Mouse (Mus musculus): ENCODE measurements around the gene Bhmt2.

Gene Bhmt2

DNA sequence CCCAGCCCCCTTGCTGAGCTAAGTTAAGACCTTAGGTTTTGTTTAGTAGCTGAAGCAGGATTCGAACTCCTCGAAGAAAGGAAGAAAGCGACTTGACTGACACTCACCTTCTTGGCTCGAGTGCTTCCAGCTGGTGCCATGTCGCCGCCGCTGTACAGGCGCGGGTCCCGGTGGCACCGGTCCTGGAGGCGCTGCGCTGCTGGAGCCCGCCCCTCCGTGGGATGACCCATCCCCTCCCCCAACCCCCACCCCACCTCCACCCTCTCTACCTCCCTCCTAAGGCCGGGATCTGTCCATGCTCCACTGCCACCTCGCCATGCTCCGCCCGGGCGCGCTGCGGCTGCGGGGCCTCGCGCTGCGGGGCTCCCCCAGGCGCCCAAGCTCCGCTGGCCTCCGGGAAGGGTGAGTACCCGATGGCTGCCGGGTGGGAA lies at the start of gene Bhmt2, which contains the start of gene Dmgdh:
Bhmt2 (minus strand) TSS at position 172 of the 431 bp plus-strand sequence.
Dmgdh (plus strand) TSS at position 303 of the 431 bp plus-strand sequence.
- no peak for DNase-seq

DNA sequence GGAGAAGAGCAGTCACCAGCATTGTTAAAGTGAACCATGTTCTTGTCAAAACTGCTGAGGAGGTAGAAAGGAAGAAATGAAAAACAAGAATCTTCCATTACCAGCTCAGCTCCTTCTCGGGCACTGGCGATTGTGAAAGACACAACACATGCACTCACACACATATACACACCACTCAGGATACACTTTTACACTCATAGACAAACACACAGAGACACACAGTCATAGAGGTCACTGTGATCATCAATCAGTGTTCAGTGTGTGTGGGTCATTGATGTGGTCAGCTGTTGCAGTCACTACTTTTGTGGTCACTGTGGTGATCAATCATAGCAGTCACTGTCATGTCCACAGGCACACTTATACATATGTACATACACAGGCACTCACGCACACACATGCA lies 49.4 kb upstream of the Bhmt2 start:
- DNase-seq: peak; percentile 51

DNA sequence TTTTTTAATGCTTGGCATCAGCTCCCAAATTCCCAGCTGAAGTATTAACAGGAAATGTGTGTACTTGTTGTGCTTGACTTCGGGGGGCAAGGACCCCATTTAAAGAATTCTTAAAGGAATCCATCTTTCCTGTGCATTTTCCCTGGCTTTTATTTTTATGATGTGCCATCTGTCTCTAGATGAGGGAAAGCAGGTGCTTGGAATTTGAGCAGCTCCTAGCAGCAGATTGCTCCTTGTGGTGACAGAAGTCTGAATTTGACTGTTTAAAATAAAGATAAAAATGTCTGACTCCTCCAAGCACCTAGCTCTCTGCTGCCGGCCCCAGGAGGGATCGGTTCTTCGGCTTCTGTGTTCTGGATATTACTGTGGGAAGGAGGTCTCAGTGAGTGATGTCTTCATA lies 47.8 kb upstream of the Bhmt2 start:
- peak; percentile 24 for DNase-seq

DNA sequence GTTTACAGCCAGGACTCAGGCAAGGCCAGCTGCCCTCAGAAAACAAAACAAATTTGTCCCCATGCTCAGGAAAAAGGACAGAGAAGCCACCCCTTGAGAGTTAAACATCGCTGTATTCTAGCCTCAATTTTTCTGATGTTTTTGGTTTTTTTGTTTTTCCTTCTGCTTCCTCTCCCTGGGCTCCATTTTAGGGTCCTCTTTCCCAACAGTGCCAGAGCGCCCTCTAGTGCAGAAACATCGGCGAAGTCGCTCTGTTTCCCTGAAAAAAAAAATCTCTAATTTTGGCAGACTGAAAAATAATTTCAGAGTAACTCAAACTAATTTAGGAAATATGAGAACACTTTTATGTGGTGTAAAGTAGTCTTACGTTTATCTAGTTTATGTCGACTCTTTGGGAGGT lies 44.8 kb upstream of the Bhmt2 start:
- peak; percentile 55 for DNase-seq

DNA sequence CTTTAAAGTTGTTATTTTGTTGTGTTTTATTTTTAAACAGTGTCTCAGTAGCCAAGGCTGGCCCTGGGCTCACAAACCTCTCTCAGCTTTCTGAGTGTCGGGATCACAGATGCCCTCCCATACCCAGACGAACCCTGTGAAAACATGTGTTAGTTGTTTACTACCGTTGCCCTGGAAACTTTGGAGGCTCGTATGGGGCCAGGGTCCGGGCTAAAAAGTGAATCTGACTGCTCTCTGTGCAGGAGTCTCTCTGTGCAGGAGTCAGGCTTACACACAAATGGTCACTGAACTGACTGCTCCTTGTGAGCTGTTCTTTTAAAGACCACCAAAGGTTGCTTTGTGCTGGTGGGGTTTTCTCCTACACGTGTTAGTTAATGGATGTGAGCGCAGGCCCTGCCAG lies 43.0 kb upstream of the Bhmt2 start:
- peak; percentile 76 for DNase-seq

DNA sequence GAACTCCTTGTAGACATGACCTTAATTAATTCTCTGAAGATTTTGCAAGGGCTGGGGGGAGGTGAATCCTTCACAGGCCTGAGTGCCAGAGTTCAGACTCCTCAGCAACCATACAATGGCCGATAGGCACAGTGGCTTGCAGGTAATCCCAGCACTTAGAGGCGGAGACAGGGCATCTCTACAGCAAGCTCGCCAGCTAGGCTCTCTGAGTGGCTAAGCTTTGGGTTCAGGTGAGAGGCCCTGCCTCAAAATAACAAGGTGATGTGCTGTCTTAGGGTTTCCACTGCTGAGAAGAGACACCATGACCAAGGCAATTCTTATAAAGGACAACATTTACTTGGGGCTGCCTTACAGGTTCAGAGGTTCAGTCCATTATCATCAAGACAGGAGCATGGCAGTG lies 39.7 kb upstream of the Bhmt2 start:
- peak; percentile 86 for DNase-seq

DNA sequence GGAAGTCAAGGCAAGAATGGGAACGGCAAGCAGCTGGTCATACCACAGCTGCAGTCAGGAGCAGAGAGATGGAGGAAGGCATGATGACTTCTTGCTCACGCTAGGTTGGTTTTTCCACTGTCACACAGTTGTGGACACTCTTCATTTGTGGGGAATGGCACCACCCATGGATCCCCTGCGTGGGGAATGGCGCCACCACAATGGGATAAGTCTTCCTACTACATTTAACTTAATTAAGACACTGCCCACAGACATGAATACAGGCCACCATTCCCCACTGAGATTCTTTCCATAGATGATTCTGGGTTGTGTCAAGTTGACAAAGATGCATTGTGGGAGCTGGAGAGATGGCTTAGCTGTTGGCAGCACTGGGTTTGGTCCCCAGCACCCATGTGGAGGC lies 38.3 kb upstream of the Bhmt2 start:
- peak; percentile 57 for DNase-seq

DNA sequence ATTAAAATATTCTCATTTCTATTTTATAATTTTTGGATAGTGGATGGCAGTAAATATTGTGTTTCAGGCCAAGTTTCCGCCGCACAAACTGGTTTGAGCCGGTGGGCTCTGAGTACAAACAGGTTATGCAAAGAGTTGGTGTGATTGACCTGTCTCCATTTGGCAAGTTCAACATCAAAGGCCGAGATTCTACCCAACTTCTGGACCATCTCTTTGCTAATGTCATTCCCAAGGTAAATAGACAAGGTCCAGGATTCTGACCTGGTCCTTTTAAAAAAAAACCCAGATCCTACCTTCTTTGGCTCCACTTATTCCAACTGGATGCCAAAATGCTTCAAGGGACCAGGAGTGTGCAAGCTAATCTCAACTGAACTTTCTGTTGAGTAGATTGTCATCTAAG lies 37.1 kb upstream of the Bhmt2 start:
- peak; percentile 31 for DNase-seq

DNA sequence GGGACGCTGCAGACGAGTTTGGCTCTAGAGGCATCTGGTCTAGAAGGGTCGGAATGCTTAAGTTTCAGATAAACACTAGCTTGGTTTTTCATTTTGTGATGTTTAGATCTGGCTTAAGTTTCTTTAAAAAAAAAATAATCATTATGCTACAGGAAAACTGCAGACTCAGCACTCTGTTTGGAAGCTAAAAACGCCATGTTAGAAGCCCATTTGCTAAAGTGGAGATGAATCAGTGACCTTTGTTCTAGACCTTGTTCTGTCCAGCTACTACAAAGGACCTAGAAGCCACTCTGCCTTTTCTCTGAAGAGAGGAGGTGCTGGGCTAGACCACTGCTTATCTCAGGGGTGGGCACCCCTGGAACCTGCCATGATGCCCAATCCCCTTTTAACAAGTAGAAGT lies 36.2 kb upstream of the Bhmt2 start:
- DNase-seq: no peak

DNA sequence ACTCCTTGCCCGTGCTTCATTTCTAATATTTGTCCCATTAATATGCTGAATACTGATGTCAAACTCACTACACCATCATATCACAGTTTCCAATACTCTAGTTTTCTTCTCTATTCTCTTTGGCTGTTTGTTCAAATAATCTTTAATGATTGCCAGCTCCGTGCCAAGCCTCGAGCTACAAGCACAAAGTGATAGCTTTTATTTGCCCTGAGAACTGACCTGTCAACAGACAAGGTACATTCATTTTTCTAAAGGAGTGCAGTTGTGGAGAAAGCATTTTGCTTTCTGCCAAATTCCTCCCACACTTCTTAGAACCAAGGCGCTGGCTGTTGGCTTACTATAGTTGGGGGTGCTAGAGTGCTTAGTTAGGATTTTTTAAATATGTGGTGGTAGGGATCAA lies 33.2 kb upstream of the Bhmt2 start:
- peak; percentile 13 for DNase-seq

DNA sequence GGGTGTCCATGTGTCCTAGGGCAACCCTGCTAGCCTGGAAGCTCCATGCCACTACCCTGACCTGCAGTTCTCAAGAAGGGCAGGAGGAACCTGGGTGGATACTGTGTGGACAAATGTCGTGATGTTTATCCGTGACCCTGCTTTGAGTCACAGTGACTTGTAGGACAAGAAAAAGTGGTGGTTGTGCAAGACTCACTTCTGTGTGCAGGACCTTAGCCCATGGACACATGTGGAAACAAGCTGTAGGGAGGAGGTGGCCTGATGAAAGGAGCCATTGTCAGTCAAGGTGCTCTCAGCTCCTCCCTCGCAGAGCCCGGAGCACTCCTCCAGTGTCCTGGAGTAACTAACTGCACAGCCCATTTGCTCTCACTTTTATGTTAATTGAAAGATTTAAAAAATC lies 31.6 kb upstream of the Bhmt2 start:
- DNase-seq: peak; percentile 65

DNA sequence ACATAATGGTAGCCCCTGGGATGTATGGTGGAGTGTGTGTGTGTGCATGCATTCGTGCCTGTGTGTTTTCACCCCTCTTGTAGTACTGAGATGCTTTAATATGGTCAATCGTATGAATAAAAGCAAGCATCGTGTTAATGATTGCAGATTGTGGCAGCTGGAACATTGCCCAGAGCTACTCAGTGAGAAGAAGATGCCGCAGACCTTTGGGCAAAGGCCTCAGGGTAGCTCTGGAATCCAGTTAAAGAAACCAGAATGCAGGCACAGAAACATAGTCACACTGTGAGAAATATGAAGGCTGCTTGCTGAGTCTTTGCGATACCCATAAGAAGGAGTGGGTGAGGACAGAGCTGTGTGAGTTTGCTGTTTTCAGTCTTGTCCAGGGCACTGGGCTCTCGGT lies 24.8 kb upstream of the Bhmt2 start:
- DNase-seq: peak; percentile 65

DNA sequence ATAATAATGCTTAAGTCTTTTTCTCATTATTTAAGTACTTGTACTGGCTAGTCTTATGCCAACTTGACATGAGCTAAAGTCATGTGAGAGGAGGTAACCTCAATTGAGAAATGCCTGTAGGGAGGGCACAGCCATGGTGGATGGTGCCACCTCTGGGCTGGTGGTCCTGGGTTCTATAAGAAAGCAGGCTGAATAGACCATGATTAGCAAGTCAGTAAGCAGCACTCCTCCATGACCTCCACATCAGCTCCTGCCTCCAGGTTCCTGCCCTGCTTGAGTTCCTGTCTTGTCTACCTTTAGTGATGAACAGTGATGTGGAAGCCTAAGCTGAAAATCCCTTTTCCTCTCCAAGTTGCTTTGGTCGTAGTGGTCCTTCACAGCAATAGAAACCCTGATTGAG lies 16.7 kb upstream of the Bhmt2 start:
- peak; percentile 66 for DNase-seq

DNA sequence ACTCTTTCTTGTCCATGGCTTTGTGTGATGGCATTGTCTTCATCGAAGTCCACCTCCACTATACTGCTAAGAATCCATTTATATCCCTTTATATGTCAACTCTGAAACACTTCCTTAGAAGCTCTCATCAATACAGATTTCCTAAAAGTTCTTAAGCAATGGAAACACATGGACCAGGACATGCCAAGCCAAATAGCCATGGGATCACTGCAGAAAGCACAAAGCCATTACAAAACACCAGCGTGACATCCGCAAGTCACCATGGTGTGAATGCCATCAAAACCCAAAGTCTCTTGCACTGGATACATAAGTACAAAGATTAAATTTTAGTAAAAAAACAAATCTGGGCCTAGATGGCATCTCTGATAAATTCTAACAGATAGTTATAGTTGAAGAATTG lies 15.5 kb upstream of the Bhmt2 start:
- DNase-seq: no peak

DNA sequence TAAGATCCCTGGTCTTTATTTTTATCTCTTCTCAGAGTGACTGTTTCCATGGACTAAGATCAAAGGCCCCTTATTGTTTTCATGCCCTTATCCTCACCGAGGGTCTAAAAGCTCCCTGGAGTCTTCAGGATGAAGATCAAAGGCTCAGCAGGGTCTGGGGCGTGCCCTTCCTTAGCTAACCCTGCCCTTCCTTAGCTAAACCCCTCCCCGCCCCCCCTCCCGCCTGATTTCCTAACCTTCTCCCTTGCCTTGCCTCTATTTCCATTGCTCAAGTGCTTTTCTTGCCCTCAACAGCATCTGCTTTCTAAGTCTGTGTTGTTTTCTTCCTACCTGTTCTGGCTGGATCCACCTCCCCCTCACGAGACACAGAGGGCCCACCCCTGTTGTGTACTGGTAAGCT lies 13.2 kb upstream of the Bhmt2 start:
- peak; percentile 49 for DNase-seq

DNA sequence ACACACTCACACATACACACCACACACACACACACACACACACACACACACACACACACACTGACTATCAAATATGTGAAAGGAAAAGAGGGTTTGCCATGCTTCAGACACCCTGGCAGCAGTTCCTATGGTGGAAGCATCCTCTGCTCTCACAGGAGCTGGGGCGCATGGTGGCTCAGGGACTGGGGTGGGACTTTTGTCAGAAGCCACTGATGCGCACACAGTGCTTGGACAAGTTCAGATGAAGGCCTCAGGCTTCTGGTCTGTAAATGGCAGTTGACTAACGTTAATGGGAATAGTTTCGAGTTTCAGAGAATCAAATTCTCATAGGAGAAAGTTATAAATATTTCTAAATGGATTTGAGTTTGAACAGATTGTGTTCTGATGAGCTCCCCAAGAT lies 11.1 kb upstream of the Bhmt2 start:
- peak; percentile 63 for DNase-seq

DNA sequence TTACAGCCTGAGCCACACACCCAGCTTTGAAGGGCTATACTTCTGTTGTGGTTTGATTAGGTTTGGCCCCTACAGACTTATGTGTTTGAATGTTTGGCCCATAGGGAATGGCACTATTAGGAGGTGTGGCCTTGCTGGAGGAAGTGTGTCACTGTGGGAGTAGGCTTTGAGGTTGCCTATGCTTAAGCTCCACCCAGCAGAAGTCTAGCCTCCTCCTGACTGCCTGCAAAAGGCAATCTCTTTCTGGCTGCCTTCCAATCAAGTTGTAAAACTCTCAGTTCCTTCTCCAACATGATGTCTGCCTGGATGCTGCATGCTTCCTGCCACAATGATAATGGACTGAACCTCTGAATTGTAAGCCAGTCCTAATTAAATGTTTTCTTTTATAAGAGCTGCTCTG lies 9.2 kb upstream of the Bhmt2 start:
- DNase-seq: peak; percentile 10

DNA sequence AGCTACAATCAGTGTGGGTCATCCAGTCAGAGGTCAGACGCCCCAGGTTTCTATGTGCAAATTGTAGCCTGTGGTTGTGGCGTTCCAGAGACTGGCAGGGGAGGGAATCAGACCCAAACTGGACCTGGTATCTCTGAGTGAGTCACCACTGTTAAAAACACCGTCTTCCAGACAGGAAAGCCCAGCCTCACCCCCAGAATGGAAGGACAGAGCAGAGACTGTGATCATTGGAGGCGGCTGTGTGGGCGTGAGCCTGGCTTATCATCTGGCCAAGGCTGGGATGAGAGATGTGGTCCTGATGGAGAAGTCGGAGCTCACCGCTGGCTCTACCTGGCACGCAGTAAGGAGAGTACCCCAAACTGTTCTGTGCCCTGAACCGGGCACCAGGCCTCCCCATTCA lies 2.8 kb upstream of the Bhmt2 start:
- DNase-seq: peak; percentile 81

DNA sequence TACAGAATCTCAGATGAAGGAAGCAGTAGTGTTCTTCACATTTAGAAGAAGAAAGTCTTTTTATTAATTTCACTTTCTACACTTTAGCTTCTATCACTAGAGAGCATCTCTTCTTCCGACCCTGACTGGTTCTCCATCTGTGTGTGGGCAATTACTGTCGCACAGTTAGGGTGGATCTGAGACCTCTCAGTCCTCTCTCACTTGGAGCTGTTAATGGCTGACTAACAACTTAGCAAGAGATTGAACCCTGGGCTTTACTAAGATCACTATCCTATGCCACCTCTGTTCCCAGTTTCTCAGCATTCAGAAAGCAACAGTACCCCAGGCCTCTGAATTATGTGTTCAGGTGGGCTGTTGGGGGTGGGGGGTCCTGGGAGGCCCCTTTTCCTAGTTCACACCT lies 806 bp downstream of the Bhmt2 start:
- peak; percentile 83 for DNase-seq

DNA sequence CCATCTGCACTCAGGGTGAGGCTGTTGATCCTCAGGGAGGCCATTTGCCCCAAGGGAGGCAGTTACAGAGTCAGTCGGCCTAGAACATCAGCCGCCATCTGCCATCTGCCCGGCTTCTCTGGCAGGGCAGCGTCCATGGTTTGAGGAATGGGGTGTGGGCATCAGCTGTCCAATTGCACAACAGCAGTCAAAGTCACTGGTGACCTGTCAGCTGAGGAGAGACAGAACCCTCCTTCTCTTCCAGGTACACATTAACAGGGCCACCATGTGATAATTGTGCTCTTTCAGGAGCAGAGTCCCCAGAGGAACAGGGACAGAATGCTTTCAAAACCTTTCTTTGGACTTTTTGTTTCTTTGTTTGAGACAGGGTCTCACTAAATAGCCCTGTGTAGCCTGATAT lies 1.7 kb downstream of the Bhmt2 start:
- peak; percentile 43 for DNase-seq

DNA sequence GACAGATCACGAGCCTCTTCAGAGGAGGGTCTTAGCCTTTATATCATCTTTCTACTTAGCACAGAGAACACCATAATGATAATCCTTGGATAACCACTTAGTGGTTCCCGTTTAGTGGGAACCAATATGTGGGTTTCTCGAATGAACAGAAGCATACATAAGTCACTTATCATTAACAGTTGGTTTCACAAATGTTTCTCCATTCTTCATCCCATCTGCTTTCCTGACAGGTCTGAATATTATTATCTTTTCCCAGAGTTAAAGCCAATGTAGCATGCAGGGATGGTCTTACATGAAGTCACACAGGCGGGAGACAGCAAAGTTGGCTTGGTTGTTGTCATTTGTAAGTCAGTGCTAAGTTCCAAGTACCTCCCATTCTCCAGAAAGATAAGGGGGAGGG lies 6.5 kb downstream of the Bhmt2 start:
- DNase-seq: no peak

DNA sequence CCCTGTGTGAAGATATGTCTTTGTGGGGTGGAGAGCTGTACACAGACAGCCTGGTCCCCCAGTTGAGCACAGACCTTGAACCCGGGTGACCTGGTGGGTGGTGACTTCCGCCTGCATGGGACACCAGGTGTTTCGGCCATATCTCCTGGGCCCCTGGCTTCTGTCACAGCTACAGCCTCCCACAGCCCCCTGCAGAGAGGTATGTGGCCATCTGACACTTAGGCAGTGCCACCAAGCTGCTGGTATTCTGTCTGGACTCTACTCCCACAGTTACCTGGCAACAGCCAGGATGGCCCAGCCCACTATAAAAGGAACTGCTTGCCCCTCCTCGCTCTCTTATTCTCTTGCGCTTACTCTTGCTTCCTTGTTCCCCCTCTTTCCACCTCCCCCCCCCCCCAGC lies 16.2 kb downstream of the Bhmt2 start:
- peak; percentile 81 for DNase-seq

DNA sequence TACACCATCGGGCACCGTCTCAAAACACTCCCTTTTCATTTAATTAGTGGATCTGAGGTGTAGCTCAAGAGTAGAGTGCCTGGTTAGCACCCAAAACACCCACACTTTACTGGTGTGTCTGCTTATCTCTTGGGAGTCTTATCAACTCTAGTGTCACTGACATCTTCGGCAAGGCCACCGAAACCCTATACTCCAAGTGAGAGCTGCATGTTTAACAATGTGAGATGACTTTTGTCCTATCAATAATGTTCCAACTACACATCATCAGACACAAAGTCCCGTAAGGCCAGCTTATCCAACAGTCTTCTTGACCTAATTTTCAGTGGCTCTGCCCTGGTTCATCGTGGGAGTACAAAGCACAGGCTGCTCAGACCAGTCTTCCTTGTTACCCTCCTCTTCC lies 20.7 kb downstream of the Bhmt2 start:
- peak; percentile 60 for DNase-seq

DNA sequence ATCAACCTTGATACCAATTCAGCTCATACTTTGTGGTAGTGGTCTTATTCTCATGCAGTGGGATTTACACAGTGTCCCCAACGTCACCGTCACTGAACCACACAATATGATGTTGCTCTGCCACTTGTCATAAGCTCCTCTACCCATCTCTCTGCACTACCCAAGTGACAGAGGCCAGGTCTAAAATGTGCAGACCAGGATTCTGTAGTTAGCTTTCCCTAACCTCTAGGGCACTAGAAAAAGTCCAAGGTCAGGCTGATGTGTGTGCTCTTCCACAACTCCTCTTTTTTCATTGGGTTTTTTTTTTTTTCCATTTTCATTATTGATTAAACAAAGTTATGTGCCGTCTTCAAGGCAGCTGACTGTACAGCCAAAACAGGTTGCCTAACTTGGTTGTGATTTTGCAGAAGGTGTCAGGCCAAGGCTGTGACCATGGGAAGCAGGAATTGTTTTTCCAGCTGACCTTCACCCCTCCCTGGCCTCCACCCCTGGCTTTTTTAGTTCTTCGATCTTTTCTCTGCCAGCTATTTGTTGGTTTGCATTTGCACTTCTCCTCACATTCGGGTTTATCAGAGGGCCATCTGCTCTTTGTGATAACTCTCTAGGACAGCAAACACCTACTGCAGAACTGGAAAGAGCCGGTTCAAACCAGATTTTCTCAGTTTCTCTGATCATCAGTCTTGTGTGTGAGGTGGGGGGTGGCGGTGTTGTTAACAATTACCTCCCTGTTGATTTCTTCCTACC lies 25.5 kb downstream of the Bhmt2 start:
- DNase-seq: peak; percentile 43

DNA sequence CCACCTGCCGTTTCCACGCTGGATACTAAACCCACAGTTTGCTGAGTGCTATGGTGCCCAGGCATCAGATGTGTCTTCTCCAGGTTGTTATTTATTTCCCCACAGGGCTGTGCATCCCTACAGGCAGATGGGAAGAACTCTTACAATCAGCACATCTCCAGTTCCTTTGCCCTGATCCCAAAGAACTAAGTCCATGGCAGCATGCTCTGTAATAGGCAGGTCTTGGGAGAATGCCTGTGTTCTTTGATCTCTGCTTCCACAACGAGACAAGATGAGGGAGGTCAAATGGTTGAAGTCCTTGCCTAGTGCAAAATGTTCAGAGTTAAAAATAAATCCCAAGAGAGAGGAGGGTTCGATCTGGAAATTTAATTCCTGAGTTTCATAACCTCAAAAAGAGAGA lies 34.5 kb downstream of the Bhmt2 start:
- peak; percentile 50 for DNase-seq

All from heart, adult 11 months (tissue).